Mouse (Mus musculus) brain, embryonic 18.5 days (tissue): Measurements from ENCODE around the gene Chchd3.

Source experiments
- DNase-seq: peaks from one replicate; pipeline ENCODE4 v3.0.0-alpha.2; 2012; ENCODE audit warnings: low read depth, low spot score

The Chchd3 gene

GRCm38 (mm10) chr6:32936365-32936764 is 123.7 kb downstream of the Chchd3 start:
- no peak for DNase-seq

GRCm38 (mm10) chr6:32935576-32935975 is 124.5 kb downstream of the Chchd3 start:
- DNase-seq = no peak

- no peak for DNase-seq
Measured at GRCm38 (mm10) chr6:32931106-32931770, 128.8 kb downstream of the Chchd3 start.

- no peak for DNase-seq
Measured at GRCm38 (mm10) chr6:32922391-32922790, 137.7 kb downstream of the Chchd3 start.

GRCm38 (mm10) chr6:32920091-32920490 is 140.0 kb downstream of the Chchd3 start:
- DNase-seq = no peak

- DNase-seq = no peak
Measured at GRCm38 (mm10) chr6:32910692-32911091, 149.4 kb downstream of the Chchd3 start.

- DNase-seq = no peak
Measured at GRCm38 (mm10) chr6:32899061-32899460, 161.0 kb downstream of the Chchd3 start.

GRCm38 (mm10) chr6:32894100-32894499 is 166.0 kb downstream of the Chchd3 start:
- DNase-seq = no peak

GRCm38 (mm10) chr6:32890726-32891125 is 169.3 kb downstream of the Chchd3 start:
- DNase-seq = no peak

- no peak for DNase-seq
Measured at GRCm38 (mm10) chr6:32888894-32889529, 171.0 kb downstream of the Chchd3 start.

GRCm38 (mm10) chr6:32878586-32878985 is 181.5 kb downstream of the Chchd3 start:
- DNase-seq = peak; percentile 20

GRCm38 (mm10) chr6:32874176-32874575 is 185.9 kb downstream of the Chchd3 start:
- DNase-seq = peak; percentile 60

- no peak for DNase-seq
Measured at GRCm38 (mm10) chr6:32872805-32873204, 187.3 kb downstream of the Chchd3 start.

- no peak for DNase-seq
Measured at GRCm38 (mm10) chr6:32850960-32851359, 209.1 kb downstream of the Chchd3 start.

GRCm38 (mm10) chr6:32848974-32849373 is 211.1 kb downstream of the Chchd3 start:
- DNase-seq = no peak

GRCm38 (mm10) chr6:32845463-32845862 is 214.6 kb downstream of the Chchd3 start:
- no peak for DNase-seq

- peak; percentile 42 for DNase-seq
Measured at GRCm38 (mm10) chr6:32837939-32838301, 222.1 kb downstream of the Chchd3 start.

GRCm38 (mm10) chr6:32837165-32837938 is 222.7 kb downstream of the Chchd3 start:
- peak; percentile 14 for DNase-seq

- no peak for DNase-seq
Measured at GRCm38 (mm10) chr6:32823856-32824620, 236.0 kb downstream of the Chchd3 start.

GRCm38 (mm10) chr6:32818961-32819360 is 241.1 kb downstream of the Chchd3 start:
- DNase-seq = no peak

GRCm38 (mm10) chr6:32808796-32809195 is 251.3 kb downstream of the Chchd3 start:
- DNase-seq = no peak

GRCm38 (mm10) chr6:32807771-32808170 is 252.3 kb downstream of the Chchd3 start:
- DNase-seq = no peak
